Mouse (Mus musculus) naive thymus-derived CD4-positive, alpha-beta T cell, adult 2 months (primary cell): ENCODE measurements around the gene Grm8.

ENCODE experiments used
- DNase-seq: peaks from one replicate; pipeline ENCODE4 v3.0.0-alpha.2; 2011; ENCODE audit warnings: low read depth

Grm8 gene

DNA sequence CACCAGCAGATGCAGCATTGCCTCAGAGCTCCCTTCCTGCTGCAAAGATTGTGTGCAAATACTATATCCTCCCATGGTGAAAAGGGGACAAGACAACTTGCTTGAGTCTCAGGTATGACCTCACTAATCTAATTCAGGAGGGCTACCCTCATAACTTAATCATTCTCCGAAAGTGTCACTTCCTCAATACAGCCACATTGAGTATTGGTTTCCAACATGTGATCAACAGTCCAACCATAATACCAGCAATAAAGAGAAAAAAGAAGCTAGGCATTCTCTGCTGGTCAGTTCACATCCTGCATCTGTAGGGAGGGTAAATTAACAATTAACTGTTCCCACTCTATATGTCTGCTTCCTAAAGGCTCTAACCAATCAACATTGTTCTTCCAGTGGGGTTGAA lies 94.2 kb downstream of the Grm8 start:
- no peak for DNase-seq

DNA sequence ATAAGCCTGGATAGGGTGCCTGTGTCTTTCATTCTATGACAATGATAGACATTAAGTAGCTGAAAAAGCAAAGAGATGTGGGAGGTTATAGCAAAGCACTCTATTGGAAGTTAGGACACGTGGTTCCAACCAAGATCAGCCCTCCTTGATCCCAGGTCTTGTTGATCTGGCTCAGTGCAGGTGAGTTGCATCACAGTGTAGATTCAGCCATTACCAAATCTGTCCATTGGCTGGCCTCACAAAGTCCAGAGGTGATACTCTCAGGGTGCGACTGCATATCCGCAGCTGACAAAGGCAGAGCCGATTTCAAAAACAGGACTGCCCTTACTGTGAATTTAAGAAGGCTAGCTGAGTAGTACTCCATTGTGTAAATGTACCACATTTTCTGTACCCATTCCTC lies 103.0 kb downstream of the Grm8 start:
- no peak for DNase-seq

DNA sequence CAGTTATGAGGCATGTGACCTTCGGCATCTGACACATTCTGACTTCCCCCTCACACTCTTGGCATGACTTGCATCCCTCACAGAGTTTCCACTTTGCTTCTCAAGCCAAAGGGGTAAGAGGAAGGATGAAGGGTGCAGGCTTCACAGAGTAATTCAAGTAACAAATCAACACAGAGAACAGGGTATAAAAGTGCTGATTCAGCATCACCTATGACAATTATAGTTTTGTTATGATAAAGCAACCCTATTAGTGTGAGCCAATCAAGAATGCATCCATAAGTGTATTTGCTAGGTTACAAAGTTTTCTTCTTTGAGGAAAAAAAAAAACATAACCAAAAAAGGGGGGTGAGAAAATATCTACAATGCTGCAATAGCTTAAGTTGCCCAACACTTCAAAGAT lies 117.3 kb downstream of the Grm8 start:
- no peak for DNase-seq

DNA sequence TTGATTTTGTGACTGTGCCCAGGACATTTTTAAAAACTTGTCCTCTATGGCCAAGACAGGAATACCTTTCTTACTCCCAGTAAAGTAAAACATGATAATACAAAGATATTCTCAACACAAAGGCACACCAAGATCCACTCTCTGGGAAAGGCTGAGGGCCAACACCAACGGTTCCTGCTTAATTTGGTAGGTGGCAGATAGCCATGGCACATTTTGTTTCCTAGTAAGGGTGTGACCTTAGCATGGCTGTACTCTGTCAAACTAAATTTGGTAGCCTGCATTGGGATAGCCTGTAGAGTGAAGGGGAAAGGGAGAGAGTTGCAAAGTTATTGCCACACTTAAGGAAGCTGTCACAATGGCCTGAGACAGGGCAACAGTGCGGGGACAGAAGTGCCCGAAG lies 128.0 kb downstream of the Grm8 start:
- DNase-seq, result no peak

- DNase-seq, result no peak
Measured at GRCm38 (mm10) chr6:27997250-27997649, 137.7 kb downstream of the Grm8 start.

- DNase-seq, result no peak
Measured at GRCm38 (mm10) chr6:27991241-27991640, 143.7 kb downstream of the Grm8 start.

GRCm38 (mm10) chr6:27982598-27982997 lies 152.4 kb downstream of the Grm8 start:
- DNase-seq, result no peak

GRCm38 (mm10) chr6:27982021-27982420 lies 153.0 kb downstream of the Grm8 start:
- no peak for DNase-seq

DNA sequence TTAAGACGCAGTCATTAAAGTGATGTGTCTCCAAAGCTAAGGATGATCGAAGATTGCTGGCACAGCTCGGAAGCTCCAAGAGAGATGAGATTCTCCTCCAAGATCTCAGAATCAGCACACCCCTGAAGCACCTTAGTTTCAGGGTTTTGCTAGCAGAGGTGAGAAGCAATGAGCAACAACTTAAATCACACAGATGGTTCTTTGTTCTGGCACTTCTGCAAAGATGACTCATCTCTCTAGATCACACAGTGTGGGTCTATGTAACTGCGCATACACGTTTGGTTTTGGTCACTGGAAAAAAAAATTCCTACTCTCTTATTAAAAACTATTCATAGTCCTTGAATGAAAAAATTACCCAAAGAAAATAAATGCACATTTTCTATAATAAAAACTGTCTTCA lies 157.6 kb downstream of the Grm8 start:
- DNase-seq, result no peak

- DNase-seq, result no peak
Measured at GRCm38 (mm10) chr6:27968859-27969258, 166.1 kb downstream of the Grm8 start.

DNA sequence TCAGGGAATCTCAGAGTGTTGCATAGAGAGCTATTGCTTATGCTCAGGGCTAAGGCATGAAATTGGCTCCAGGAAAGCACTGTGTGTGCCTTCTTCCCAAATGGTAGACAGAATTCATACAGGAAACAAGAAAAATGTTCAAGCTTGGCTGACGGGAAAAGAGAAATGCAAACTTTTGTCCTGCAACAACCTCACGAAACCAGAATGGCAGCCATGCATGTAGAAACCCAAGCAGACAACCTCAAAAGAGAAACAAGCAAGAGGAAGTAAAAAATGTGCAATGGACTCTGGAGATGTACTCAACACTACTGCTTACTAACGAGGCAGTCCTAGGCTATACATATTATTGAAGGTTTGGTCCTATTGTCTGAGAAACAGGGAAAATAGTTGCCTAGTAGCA lies 167.9 kb downstream of the Grm8 start:
- no peak for DNase-seq

- DNase-seq, result no peak
Measured at GRCm38 (mm10) chr6:27965237-27965636, 169.7 kb downstream of the Grm8 start.

DNA sequence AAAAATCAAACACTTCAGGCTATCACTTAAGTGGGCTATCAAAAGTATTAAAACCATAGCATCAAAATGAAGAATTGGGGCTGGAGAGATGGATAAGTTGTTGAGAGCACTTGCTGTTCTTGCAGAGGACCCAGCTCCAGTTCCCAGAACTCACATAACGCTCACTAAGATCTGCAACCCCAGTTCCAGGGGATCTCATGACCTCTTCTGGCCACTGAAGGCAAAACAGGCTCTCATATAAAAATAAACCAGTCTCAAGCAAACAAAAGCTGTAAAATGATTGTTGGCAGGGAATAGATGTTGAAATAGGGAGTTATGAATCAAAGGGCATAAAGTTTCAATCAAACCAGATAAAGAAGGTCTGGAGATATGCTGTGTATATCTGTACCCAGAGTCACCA lies 171.1 kb downstream of the Grm8 start:
- DNase-seq, result no peak

DNA sequence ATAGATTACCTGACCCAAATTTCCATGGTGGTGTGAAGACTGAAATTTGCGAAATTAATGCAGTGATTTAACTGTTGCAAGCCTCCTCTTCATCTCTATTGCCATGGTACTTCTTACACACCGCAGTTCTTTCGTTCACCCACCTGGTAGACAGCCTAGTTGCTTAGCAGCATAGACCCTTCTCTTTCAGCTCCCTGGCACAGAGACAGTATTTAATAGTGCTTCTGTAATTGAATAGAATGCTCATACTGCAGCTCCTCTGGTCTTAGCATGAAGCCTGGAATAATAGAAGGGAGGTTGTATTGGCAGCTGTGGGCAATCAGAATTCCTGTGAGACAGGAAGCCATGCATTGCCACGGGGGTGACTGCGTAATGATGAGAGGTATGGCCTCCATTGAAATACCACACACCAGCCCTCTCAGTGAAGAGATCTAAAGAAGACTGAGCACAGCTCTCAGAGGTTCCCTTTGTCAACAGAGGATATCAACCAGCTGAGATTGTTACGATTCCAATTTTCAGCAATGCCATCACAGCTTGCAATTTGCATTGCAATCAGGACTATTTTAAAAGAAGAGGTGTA lies 178.6 kb downstream of the Grm8 start:
- no peak for DNase-seq

GRCm38 (mm10) chr6:27951433-27951832 lies 183.5 kb downstream of the Grm8 start:
- no peak for DNase-seq

DNA sequence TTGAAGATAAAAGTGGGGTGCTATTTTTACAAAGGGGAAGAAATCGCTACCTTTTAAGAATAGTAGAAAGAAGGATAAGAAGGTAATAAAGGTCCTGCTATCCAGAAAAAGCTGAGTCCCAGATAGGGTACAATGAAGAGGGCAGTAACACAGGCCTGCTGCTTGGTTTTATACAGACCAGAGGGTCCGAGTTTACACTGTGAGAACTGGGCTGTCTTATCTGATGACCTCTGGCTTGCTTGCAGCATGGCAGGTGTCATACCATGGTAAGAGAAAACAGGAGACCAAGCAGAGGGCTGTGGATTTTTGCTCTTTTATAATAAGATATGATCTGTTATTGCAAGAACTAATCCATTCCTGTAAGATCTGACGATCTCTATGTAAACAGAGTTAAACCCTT lies 206.9 kb downstream of the Grm8 start:
- no peak for DNase-seq

GRCm38 (mm10) chr6:27913281-27913680 lies 221.7 kb downstream of the Grm8 start:
- DNase-seq, result no peak

GRCm38 (mm10) chr6:27904358-27904757 lies 230.6 kb downstream of the Grm8 start:
- no peak for DNase-seq

DNA sequence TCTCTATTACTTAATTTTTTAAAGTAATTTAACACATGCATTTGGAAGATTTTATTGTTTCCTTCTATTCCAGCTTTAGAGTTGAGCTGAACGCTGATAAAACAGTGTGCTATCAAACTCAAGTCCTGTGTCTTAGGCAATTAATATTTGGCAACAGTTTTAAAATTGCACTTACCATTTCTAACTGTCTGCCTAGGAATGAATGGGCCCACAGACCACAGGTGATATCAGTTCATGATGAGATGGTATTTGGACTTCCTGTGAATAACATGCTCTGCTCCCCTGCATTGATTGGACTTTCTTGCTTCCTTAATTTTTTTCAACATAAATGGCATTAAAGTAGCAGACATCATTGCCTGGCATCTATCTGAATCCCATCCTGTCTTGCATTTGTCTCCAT lies 232.8 kb downstream of the Grm8 start:
- DNase-seq, result no peak

DNA sequence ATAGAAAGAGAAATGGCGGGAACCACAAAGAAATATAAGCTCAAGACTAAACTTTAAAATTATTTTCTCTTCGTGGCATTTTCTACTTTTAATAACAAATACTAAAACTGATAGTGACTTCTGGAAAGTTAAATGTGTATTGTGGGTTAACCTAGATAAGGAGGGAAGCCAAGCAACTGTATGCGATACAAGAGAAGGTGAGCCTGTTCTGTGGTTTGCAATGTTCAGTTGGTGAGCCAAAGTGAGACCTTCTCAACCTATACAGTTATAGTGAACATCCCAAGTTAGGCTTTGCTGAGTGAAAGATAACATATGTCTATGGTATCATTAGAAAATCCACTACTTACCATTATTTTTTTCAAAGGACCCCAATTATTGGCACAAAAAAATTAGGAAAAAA lies 233.6 kb downstream of the Grm8 start:
- no peak for DNase-seq

DNA sequence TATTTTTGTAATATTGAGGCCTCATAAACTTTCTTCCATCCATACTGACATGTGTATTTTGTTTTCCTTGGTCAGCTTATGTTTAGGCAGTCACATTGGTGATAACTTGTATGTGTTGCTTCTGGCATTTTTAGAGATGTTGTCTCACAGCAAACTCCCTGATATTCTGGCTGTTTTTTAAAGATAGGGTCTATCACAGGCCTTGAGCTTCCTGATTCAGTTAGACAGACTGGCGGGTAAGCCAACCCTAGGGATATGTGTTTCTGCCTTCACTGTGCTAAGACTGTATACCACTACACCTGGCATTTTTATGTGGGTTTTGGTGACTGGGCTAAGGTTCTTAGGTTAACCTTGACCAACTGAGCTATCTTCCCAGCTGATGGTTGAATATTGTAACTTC lies 239.8 kb downstream of the Grm8 start:
- no peak for DNase-seq

DNA sequence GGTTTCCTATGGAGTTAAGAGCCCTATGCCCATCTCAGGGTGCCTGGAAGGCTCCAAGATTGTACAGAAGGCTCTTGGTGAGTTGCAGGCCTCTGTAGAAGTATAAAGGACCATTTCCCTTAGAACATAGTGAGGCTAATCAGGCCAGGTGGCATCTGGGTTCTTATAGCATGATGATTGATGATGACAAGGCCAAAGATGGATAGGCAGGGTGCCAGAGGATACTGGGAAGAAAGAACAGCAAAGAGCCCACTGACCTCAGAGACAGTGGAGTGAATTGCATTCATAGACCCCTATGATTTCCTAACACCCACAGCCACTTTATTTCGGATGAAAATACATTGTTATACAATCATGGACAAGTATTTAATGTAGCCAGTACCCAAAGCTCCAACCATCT lies 242.1 kb downstream of the Grm8 start:
- DNase-seq, result no peak

- DNase-seq, result no peak
Measured at GRCm38 (mm10) chr6:27888391-27888790, 246.6 kb downstream of the Grm8 start.

GRCm38 (mm10) chr6:27887922-27888321 lies 247.1 kb downstream of the Grm8 start:
- DNase-seq, result no peak

DNA sequence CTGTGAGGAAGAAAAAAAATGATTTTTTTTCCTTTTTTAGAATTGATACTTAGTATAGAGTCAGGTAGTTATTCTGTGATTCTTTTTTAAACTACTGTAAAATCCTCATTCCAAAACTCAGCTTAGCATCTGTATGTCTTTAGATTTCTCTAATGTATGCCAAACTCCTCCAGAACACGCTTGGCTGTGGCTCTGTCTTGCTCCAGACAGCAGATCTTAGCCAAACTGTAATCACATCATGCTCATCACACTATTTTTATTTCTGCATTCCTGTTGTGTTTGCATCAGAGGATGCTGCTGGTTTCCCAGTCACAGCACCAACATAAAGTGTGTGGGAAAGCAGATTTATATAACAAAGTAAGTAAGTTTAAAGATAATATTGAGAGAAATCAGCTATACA lies 249.2 kb downstream of the Grm8 start:
- no peak for DNase-seq
